Mouse (Mus musculus) inflammation-experienced regulatory T-cells, adult 6 months (primary cell): Measurements from ENCODE around the gene Myoz1. TPM values are rescaled to one million over a fixed set of nuclear protein-coding genes. Genes with fewer than 3 reads are reported as not detected.

Experiments used
- polyA plus RNA-seq, 3 experiments: library from polyadenylated mRNA; unstranded; fragments of 100-300 nt; shearing (Covaris generic); gene quantifications; one replicate each; pipeline ENCODE4 v1.2.1; 2017

Myoz1 gene
- polyA plus RNA-seq, 3 experiments from 2014 or later: not detected

Other genes starting within 250 kb of the Myoz1 start
- not detected for gene Cfap70, start 204.3 kb downstream of the Myoz1 start, polyA plus RNA-seq
- gene Anxa7, start 176.4 kb downstream of the Myoz1 start, polyA plus RNA-seq: 10 to 100 TPM; 63.4 to 98.4 (median 72.4) TPM
- 1 to 10 TPM; 1.0 to 3.2 (median 1.9) TPM for gene Mss51, start 159.6 kb downstream of the Myoz1 start, polyA plus RNA-seq
- 10 to 100 TPM; 26.8 to 45.7 (median 42.5) TPM for gene Ppp3cb, start 110.0 kb downstream of the Myoz1 start, polyA plus RNA-seq
- 1 to 10 TPM; 1.6 to 2.6 (median 1.7) TPM for gene Usp54, start 15.5 kb downstream of the Myoz1 start, polyA plus RNA-seq
- not detected for gene Synpo2l, start 11.8 kb upstream of the Myoz1 start, polyA plus RNA-seq
- 100 to 1,000 TPM in 2 of 3 experiments, 10 to 100 TPM in 1; 99.7 to 119 (median 115) TPM for gene Sec24c, start 17.8 kb upstream of the Myoz1 start, polyA plus RNA-seq
- 1 to 10 TPM; 4.9 to 6.5 (median 6.3) TPM for gene Fut11, start 38.4 kb upstream of the Myoz1 start, polyA plus RNA-seq
- gene Chchd1, start 46.5 kb upstream of the Myoz1 start, polyA plus RNA-seq: 100 to 1,000 TPM; 136 to 163 (median 137) TPM
- gene Zswim8, start 51.0 kb upstream of the Myoz1 start, polyA plus RNA-seq: 10 to 100 TPM; 16.0 to 25.9 (median 24.3) TPM
- 10 to 100 TPM in 2 of 3 experiments, 1 to 10 TPM in 1; 7.4 to 14.6 (median 12.3) TPM for gene Ndst2, start 78.0 kb upstream of the Myoz1 start, polyA plus RNA-seq
- 10 to 100 TPM; 30.7 to 50.9 (median 31.6) TPM for gene Camk2g, start 137.5 kb upstream of the Myoz1 start, polyA plus RNA-seq
- under 1 TPM in 1 of 3 experiments, not detected in 2; 0.41 TPM for gene Plau, start 180.1 kb upstream of the Myoz1 start, polyA plus RNA-seq